Mouse (Mus musculus) layer of hippocampus, postnatal 25 days (tissue): Measurements from ENCODE around the gene Ip6k2. TPM values are rescaled to one million over a fixed set of nuclear protein-coding genes. Genes with fewer than 3 reads are reported as not detected.

Experiments used
- DNase-seq, 2 experiments: peaks; one replicate each; pipeline ENCODE4 v3.0.0; 2022; ENCODE audit warnings: mixed read lengths in 2 of 2, low spot score in 1 of 2; ENCODE audit errors: extremely low spot score in 1 of 2
- microRNA-seq, 2 experiments: library from miRNA; unstranded; fragments of <30 nt; microRNA quantifications; one replicate each; pipeline ENCODE4 v1.2.0; 2021
- total RNA-seq, 2 experiments: library from RNA; stranded (reverse); gene quantifications; 2 replicates each; pipeline ENCODE4 v1.2.3; 2021

Gene Ip6k2
- total RNA-seq, 2 experiments from 2014 or later: 203 to 244 TPM

DNA sequence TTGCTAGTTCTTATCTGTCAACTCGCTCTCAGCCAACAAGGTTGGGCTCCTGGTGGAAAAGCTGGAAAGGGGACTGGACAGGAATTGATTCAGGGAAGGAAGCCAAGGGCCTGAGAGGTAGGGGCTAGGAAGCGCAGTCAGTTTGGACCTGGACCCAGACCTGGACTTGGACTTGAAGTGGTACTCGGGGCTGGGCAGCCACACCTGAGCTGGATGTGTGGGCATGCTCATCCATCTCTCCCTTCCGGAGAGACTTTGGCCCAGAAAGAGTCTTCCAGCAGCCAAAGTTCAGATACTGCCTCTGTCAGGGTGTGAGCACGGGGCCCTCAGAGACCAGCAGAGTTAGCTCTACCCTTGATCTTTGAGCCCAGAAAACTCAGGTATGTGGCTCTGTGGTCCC is 71.7 kb downstream of the Ip6k2 start:
- no peak for DNase-seq

Small RNAs within 50 kb of the gene (microRNA-seq; reads per million reads assigned to microRNA genes)
- gene Gm23156: 0 reads per million in 2 experiments

Other genes starting within 250 kb of the Ip6k2 start
- gene Impdh2, start 223.5 kb upstream of the Ip6k2 start, total RNA-seq: 10 to 100 TPM; 60.1 to 62.8 TPM
- 10 to 100 TPM; 54.3 to 70.4 TPM for gene Ndufaf3, start 216.4 kb upstream of the Ip6k2 start, total RNA-seq
- 100 to 1,000 TPM in 1 of 2 experiments, 10 to 100 TPM in 1; 95.4 to 107 TPM for gene Dalrd3, start 213.9 kb upstream of the Ip6k2 start, total RNA-seq
- 100 to 1,000 TPM; 116 to 134 TPM for gene Wdr6, start 205.1 kb upstream of the Ip6k2 start, total RNA-seq
- gene P4htm, start 186.1 kb upstream of the Ip6k2 start, total RNA-seq: 10 to 100 TPM; 92.0 to 97.8 TPM
- gene Arih2, start 134.4 kb upstream of the Ip6k2 start, total RNA-seq: 10 to 100 TPM; 49.3 to 53.9 TPM
- 10 to 100 TPM; 18.2 to 18.4 TPM for gene Slc25a20, start 121.7 kb upstream of the Ip6k2 start, total RNA-seq
- 10 to 100 TPM; 38.7 to 38.8 TPM for gene Prkar2a, start 94.5 kb upstream of the Ip6k2 start, total RNA-seq
- 10 to 100 TPM; 64.9 to 68.1 TPM for gene Nckipsd, start 24.6 kb downstream of the Ip6k2 start, total RNA-seq
- gene Celsr3, start 42.5 kb downstream of the Ip6k2 start, total RNA-seq: 10 to 100 TPM; 42.5 to 66.0 TPM
- 10 to 100 TPM; 21.4 to 21.5 TPM for gene Slc26a6, start 69.5 kb downstream of the Ip6k2 start, total RNA-seq
- under 1 TPM in 1 of 2 experiments, not detected in 1; 0.85 TPM for gene Tmem89, start 130.8 kb downstream of the Ip6k2 start, total RNA-seq
- 100 to 1,000 TPM; 353 to 403 TPM for gene Uqcrc1, start 152.8 kb downstream of the Ip6k2 start, total RNA-seq
- gene Col7a1, start 169.8 kb downstream of the Ip6k2 start, total RNA-seq: 1 to 10 TPM; 2.0 to 3.0 TPM
- gene Ucn2, start 202.2 kb downstream of the Ip6k2 start, total RNA-seq: not detected
- 10 to 100 TPM in 1 of 2 experiments, 1 to 10 TPM in 1; 10.0 to 10.9 TPM for gene Pfkfb4, start 208.0 kb downstream of the Ip6k2 start, total RNA-seq